In genomic region chr14:46718483-46718922, GRCm38 (mm10) we compare ENCODE assay signal across 19 mouse cellular contexts. TPM values are rescaled to one million over a fixed set of nuclear protein-coding genes. Genes with fewer than 3 reads are reported as not detected.
DNase-seq lines count a peak whose midpoint lies in the region; ATAC-seq and TF ChIP-seq lines count a peak whose summit lies in the region.
"Had no signal": no experiment of that assay in that cellular context is flagged by ENCODE, and none has a peak within 500 bp of the region (broad histone marks: within the 10 kb centered on the region; RNA-seq: fewer than 3 reads in every experiment).

No protein-coding gene starts in this region.

- intact Hi-C loops in gastrocnemius, adult 2 months (cut with DNase I), result no loop called here

- H3K27me3 ChIP-seq in forebrain, embryonic 10.5 days (ENCODE audit: poor library complexity, severe bottlenecking), result peaks cover 5% of the 10 kb centered on the region; the same call in 1 of the 2 replicates
- H3K27me3 ChIP-seq in forebrain, embryonic 12.5 days, result 0 out of 2 replicates have a peak, but pooled peaks cover 3% of the 10 kb centered on the region
- no peaks in the 10 kb centered on the region for H3K27me3 ChIP-seq in midbrain, embryonic 11.5 days (ENCODE audit: control insufficient read depth, insufficient read depth, low read length)
- no peaks in the 10 kb centered on the region for H3K27me3 ChIP-seq in midbrain, embryonic 14.5 days (ENCODE audit: control insufficient read depth, insufficient read depth, low read length)
- no peaks in the 10 kb centered on the region for H3K27me3 ChIP-seq in embryonic facial prominence, embryonic 12.5 days
- no peaks in the 10 kb centered on the region for H3K27me3 ChIP-seq in limb, embryonic 15.5 days
- H3K27me3 ChIP-seq: CH12.LX; forebrain, embryonic 15.5 days; liver, embryonic 15.5 days; stomach, embryonic 15.5 days had no signal

- no peak for TF ChIP-seq CTCF in gastrocnemius, adult 2 months (IDR thresholded peaks at IDR 0.05)

- no peak for ATAC-seq in forebrain, embryonic 12.5 days (ENCODE audit: low FRiP score)
- ATAC-seq in midbrain, embryonic 11.5 days (ENCODE audit: low FRiP score), result no peak
- ATAC-seq in midbrain, embryonic 14.5 days (ENCODE audit: low FRiP score, low TSS enrichment), result no peak
- ATAC-seq in embryonic facial prominence, embryonic 12.5 days (ENCODE audit: insufficient number of reproducible peaks, insufficient read depth, low FRiP score, low TSS enrichment), result no peak; the same call in 1 of the 2 replicates
- no peak for ATAC-seq in limb, embryonic 15.5 days (ENCODE audit: insufficient number of reproducible peaks, low FRiP score, low TSS enrichment, low read depth)

- peak; percentile 36 for DNase-seq in forebrain, embryonic 10.5 days (ENCODE audit: extremely low spot score, low spot score)
- peak; percentile 53 for DNase-seq in midbrain, embryonic 11.5 days (ENCODE audit: low spot score, missing footprints)
- no peak for DNase-seq in midbrain, embryonic 14.5 days
- no peak for DNase-seq in left cerebral cortex, adult 9 months (ENCODE audit: low spot score in 2 of 2)
- DNase-seq in gastrocnemius, adult 2 months, result no peak
- DNase-seq: adrenal gland, postnatal 25 days; cerebellum, adult 9-10 months; gastrocnemius, postnatal 10 days; heart, postnatal 10 days; lung, postnatal 10 days had no signal

- H3K4me2 ChIP-seq in forebrain, embryonic 12.5 days, result no peak overlapping the region
- H3K4me2 ChIP-seq in midbrain, embryonic 11.5 days, result no peak overlapping the region
- no peak overlapping the region for H3K4me2 ChIP-seq in midbrain, embryonic 14.5 days (ENCODE audit: low read length)
- no peak overlapping the region for H3K4me2 ChIP-seq in embryonic facial prominence, embryonic 12.5 days (replicated peaks)
- H3K4me2 ChIP-seq in limb, embryonic 15.5 days, result no peak overlapping the region
- H3K4me2 ChIP-seq: embryonic facial prominence, embryonic 13.5 days; forebrain, embryonic 15.5 days; liver, embryonic 15.5 days; stomach, embryonic 15.5 days had no signal

- no peaks in the 10 kb centered on the region for H3K9me3 ChIP-seq in forebrain, embryonic 10.5 days
- H3K9me3 ChIP-seq in forebrain, embryonic 12.5 days, result no peaks in the 10 kb centered on the region
- H3K9me3 ChIP-seq in midbrain, embryonic 11.5 days (ENCODE audit: control insufficient read depth, low read length), result no peaks in the 10 kb centered on the region
- no peaks in the 10 kb centered on the region for H3K9me3 ChIP-seq in midbrain, embryonic 14.5 days (ENCODE audit: control insufficient read depth, low read length)
- H3K9me3 ChIP-seq in embryonic facial prominence, embryonic 12.5 days, result no peaks in the 10 kb centered on the region
- no peaks in the 10 kb centered on the region for H3K9me3 ChIP-seq in limb, embryonic 15.5 days
- H3K9me3 ChIP-seq: embryonic facial prominence, embryonic 13.5 days; forebrain, embryonic 15.5 days; liver, embryonic 15.5 days; stomach, embryonic 15.5 days had no signal

- peak overlapping the region; percentile 56 for H3K27ac ChIP-seq in forebrain, embryonic 10.5 days
- H3K27ac ChIP-seq in forebrain, embryonic 12.5 days, result no peak overlapping the region
- no peak overlapping the region for H3K27ac ChIP-seq in midbrain, embryonic 11.5 days (ENCODE audit: low read depth, low read length)
- H3K27ac ChIP-seq in midbrain, embryonic 14.5 days (replicated peaks; ENCODE audit: low read depth, low read length), result no peak overlapping the region
- H3K27ac ChIP-seq in embryonic facial prominence, embryonic 12.5 days, result peak overlapping the region; percentile 65
- H3K27ac ChIP-seq in limb, embryonic 15.5 days, result peak overlapping the region; percentile 33; the same call in 1 of the 2 replicates
- no peak overlapping the region for H3K27ac ChIP-seq in gastrocnemius, adult 2 months
- H3K27ac ChIP-seq: forebrain, embryonic 15.5 days; hindbrain, postnatal 0 days; liver, embryonic 15.5 days; stomach, embryonic 15.5 days had no signal

- no peak overlapping the region for H3K4me3 ChIP-seq in forebrain, embryonic 10.5 days
- H3K4me3 ChIP-seq in forebrain, embryonic 12.5 days (replicated peaks), result no peak overlapping the region
- H3K4me3 ChIP-seq in midbrain, embryonic 11.5 days (ENCODE audit: low read depth, low read length), result no peak overlapping the region
- no peak overlapping the region for H3K4me3 ChIP-seq in midbrain, embryonic 14.5 days (replicated peaks; ENCODE audit: low read depth, low read length)
- no peak overlapping the region for H3K4me3 ChIP-seq in embryonic facial prominence, embryonic 12.5 days
- no peak overlapping the region for H3K4me3 ChIP-seq in limb, embryonic 15.5 days
- H3K4me3 ChIP-seq in gastrocnemius, adult 2 months, result no peak overlapping the region
- H3K4me3 ChIP-seq: embryonic facial prominence, embryonic 13.5 days; forebrain, embryonic 15.5 days; liver, embryonic 15.5 days; stomach, embryonic 15.5 days had no signal

- H3K36me3 ChIP-seq in forebrain, embryonic 10.5 days (replicated peaks), result no peaks in the 10 kb centered on the region
- no peaks in the 10 kb centered on the region for H3K36me3 ChIP-seq in forebrain, embryonic 12.5 days (replicated peaks)
- H3K36me3 ChIP-seq in midbrain, embryonic 11.5 days (ENCODE audit: control insufficient read depth, insufficient read depth, low read length), result no peaks in the 10 kb centered on the region
- no peaks in the 10 kb centered on the region for H3K36me3 ChIP-seq in midbrain, embryonic 14.5 days (ENCODE audit: control insufficient read depth, insufficient read depth, low read length)
- H3K36me3 ChIP-seq in embryonic facial prominence, embryonic 12.5 days, result no peaks in the 10 kb centered on the region
- no peaks in the 10 kb centered on the region for H3K36me3 ChIP-seq in limb, embryonic 15.5 days
- H3K36me3 ChIP-seq: embryonic facial prominence, embryonic 13.5 days; forebrain, embryonic 15.5 days; liver, embryonic 15.5 days; stomach, embryonic 15.5 days had no signal

- 52% methylated on average over 12 of the region's 12 CpGs for WGBS in forebrain, embryonic 10.5 days
- 61% methylated on average over 12 of the region's 12 CpGs for WGBS in forebrain, embryonic 12.5 days
- WGBS in midbrain, embryonic 11.5 days, result 79% methylated on average over 12 of the region's 12 CpGs
- WGBS in midbrain, embryonic 14.5 days, result 83% methylated on average over 12 of the region's 12 CpGs
- 20% methylated on average over 12 of the region's 12 CpGs for WGBS in embryonic facial prominence, embryonic 12.5 days
- WGBS in limb, embryonic 15.5 days, result 24% methylated on average over 12 of the region's 12 CpGs

- peaks cover 19% of the 10 kb centered on the region for H3K4me1 ChIP-seq in forebrain, embryonic 10.5 days
- no peaks in the 10 kb centered on the region; the same call in 1 of the 2 replicates for H3K4me1 ChIP-seq in forebrain, embryonic 12.5 days
- no peaks in the 10 kb centered on the region for H3K4me1 ChIP-seq in midbrain, embryonic 11.5 days (ENCODE audit: control insufficient read depth, insufficient read depth, low read length)
- H3K4me1 ChIP-seq in midbrain, embryonic 14.5 days (ENCODE audit: control insufficient read depth, insufficient read depth, low read length), result no peaks in the 10 kb centered on the region
- peaks cover 30% of the 10 kb centered on the region for H3K4me1 ChIP-seq in embryonic facial prominence, embryonic 12.5 days
- H3K4me1 ChIP-seq in limb, embryonic 15.5 days, result peaks cover 31% of the 10 kb centered on the region
- H3K4me1 ChIP-seq: forebrain, embryonic 15.5 days; liver, embryonic 15.5 days; stomach, embryonic 15.5 days had no signal

- no peak overlapping the region for H3K9ac ChIP-seq in forebrain, embryonic 12.5 days
- H3K9ac ChIP-seq in midbrain, embryonic 11.5 days (ENCODE audit: low read length), result no peak overlapping the region
- H3K9ac ChIP-seq in midbrain, embryonic 14.5 days (replicated peaks; ENCODE audit: low read length), result no peak overlapping the region
- H3K9ac ChIP-seq in embryonic facial prominence, embryonic 12.5 days, result no peak overlapping the region
- H3K9ac ChIP-seq in limb, embryonic 15.5 days, result no peak overlapping the region
- H3K9ac ChIP-seq: embryonic facial prominence, embryonic 13.5 days; forebrain, embryonic 15.5 days; liver, embryonic 15.5 days; stomach, embryonic 15.5 days had no signal

RNA-seq across cellular contexts. Expression of gene Cdkn3, which starts 41.8 kb away (rescaled TPM):
- polyA plus RNA-seq in forebrain, embryonic 10.5 days (2016; fragmentation: Nextera tagmentation; extraction: Ambion mirVana), result 42.8 and 53.3 TPM in 2 replicates
- polyA plus RNA-seq in forebrain, embryonic 12.5 days (2016; fragmentation: Nextera tagmentation; extraction: Ambion mirVana), result 37.0 and 45.9 TPM in 2 replicates
- polyA plus RNA-seq in midbrain, embryonic 11.5 days (2014; fragmentation: Nextera tagmentation; extraction: Ambion mirVana), result 47.2 and 53.8 TPM in 2 replicates
- 6.2 and 11.7 TPM in 2 replicates for polyA plus RNA-seq in midbrain, embryonic 14.5 days (2014; fragmentation: Nextera tagmentation; extraction: Ambion mirVana)
- 38.4 and 42.0 TPM in 2 replicates for polyA plus RNA-seq in embryonic facial prominence, embryonic 12.5 days (2016; fragmentation: Nextera tagmentation; extraction: Ambion mirVana)
- polyA plus RNA-seq in limb, embryonic 15.5 days (2015; fragmentation: Nextera tagmentation; extraction: Ambion mirVana), result 43.6 and 44.6 TPM in 2 replicates
- total RNA-seq in gastrocnemius, adult 2 months (2021), result not detected

Comparison
In these comparisons a context has a peak if more than half of its experiments do, and no peak if none do; other contexts are left out.
1. DNase-seq: peak in forebrain, embryonic 10.5 days (single experiment) and midbrain, embryonic 11.5 days (single experiment); none in midbrain, embryonic 14.5 days (single experiment), left cerebral cortex, adult 9 months (0 of 2) and gastrocnemius, adult 2 months (single experiment).
2. H3K27ac ChIP-seq: peak in forebrain, embryonic 10.5 days (single experiment), embryonic facial prominence, embryonic 12.5 days (single experiment) and limb, embryonic 15.5 days (single experiment); none in forebrain, embryonic 12.5 days (single experiment), midbrain, embryonic 11.5 days (single experiment), midbrain, embryonic 14.5 days (single experiment) and gastrocnemius, adult 2 months (single experiment).